Mouse (Mus musculus): ENCODE results near the gene Kiss1.

DNA sequence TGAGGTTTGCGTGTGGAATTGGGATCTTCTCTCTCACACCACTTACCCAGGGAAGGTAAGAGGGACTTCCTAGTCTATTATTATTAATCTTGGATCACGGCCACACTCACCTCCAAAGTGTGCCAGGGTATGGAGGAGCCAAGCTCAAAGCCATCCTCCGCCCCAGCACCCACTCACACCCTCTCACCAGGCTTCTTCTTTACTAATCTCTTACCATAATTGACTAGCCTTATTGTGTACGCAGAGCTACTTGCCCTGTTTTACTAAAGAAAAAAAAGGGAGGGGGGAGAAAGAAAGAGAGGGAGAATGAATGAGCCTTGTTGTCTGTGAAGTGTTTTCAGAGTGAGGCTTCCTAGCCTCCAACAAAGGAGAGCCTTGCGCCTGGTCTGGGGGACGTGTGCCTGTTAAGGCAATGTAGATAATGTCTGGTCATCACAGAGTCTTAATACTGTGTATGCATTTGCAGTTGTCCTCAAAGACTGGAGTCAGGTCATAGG is 6.7 kb downstream of the Kiss1 start:
- TF ChIP-seq POLR2A (IDR thresholded peaks at IDR 0.05; ENCODE audit: insufficient read depth, low read depth, low read length) (no peak), CTCF (IDR thresholded peaks at IDR 0.05; ENCODE audit: insufficient read depth, low read depth, low read length) (no peak)
